In the genomic region with DNA sequence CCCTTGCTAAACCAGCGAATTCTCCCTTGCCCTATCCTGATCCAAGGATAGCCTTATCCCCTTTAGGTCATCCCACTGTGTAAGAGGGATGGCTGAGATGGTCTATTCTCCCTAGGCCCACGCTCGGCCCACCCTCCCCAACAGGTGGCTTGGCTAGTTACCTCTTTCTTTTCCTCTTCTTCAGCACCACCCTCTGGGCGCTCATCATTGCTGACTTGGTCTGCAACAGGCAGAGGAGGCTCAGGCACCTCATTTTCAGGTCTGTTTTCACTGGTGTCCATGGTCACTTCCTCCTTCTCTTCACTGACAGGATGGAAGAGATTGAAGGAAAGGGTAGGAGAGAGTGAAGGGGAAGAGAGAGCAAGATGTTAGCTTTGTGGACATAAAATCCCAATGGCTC, we compare ENCODE assay signal across 10 mouse cellular contexts. TPM values are rescaled to one million over a fixed set of nuclear protein-coding genes. Genes with fewer than 3 reads are reported as not detected.
DNase-seq lines count a peak whose midpoint lies in the region; ATAC-seq and TF ChIP-seq lines count a peak whose summit lies in the region.
"Had no signal": no experiment of that assay in that cellular context is flagged by ENCODE, and none has a peak within 500 bp of the region (broad histone marks: within the 10 kb centered on the region; RNA-seq: fewer than 3 reads in every experiment).

No protein-coding gene starts in this region.

- H3K4me1 ChIP-seq in heart, embryonic 10.5 days, result peaks cover 40% of the 10 kb centered on the region
- H3K4me1 ChIP-seq in E14TG2a.4 (replicated peaks; ENCODE audit: low read depth, low read length), result peaks cover 72% of the 10 kb centered on the region
- peaks cover 47% of the 10 kb centered on the region for H3K4me1 ChIP-seq in hindbrain, embryonic 10.5 days (replicated peaks)
- peaks cover 17% of the 10 kb centered on the region for H3K4me1 ChIP-seq in liver, postnatal 0 days (ENCODE audit: insufficient read depth)

- 76% methylated on average over 4 of the region's 4 CpGs for WGBS in heart, embryonic 10.5 days
- 76% methylated on average over 4 of the region's 4 CpGs for WGBS in hindbrain, embryonic 10.5 days
- 72% methylated on average over 4 of the region's 4 CpGs for WGBS in liver, postnatal 0 days (ENCODE audit: insufficient replicate concordance)

- TF ChIP-seq CTCF in E14TG2a.4 (conservative IDR thresholded peaks at IDR 0.05; ENCODE audit: low read length), result no peak
- TF ChIP-seq CTCF in liver, postnatal 0 days (IDR thresholded peaks at IDR 0.05; ENCODE audit: low read depth), result no peak

- no peaks in the 10 kb centered on the region for H3K9me3 ChIP-seq in heart, embryonic 10.5 days
- no peaks in the 10 kb centered on the region for H3K9me3 ChIP-seq in E14TG2a.4 (ENCODE audit: low read length)
- no peaks in the 10 kb centered on the region for H3K9me3 ChIP-seq in hindbrain, embryonic 10.5 days
- no peaks in the 10 kb centered on the region for H3K9me3 ChIP-seq in liver, postnatal 0 days (ENCODE audit: low read length)

- no peak overlapping the region for H3K9ac ChIP-seq in liver, postnatal 0 days (replicated peaks)

- intact Hi-C loops in heart, postnatal 36 days (cut with DNase I), result loop anchor here (1.0 to 5.0 kb wide), 3 partner anchors 19 to 50 kb away; partner anchors contain the start of genes 1700123O20Rik and Acin1

- TF ChIP-seq EP300 in liver, postnatal 0 days (IDR thresholded peaks at IDR 0.05; ENCODE audit: low read depth), result no peak

- ATAC-seq in liver, postnatal 0 days, result no peak

- DNase-seq in heart, embryonic 10.5 days (ENCODE audit: low spot score), result no peak
- DNase-seq in heart, postnatal 36 days, result no peak
- no peak for DNase-seq in hindbrain, embryonic 10.5 days (ENCODE audit: low spot score)
- no peak for DNase-seq in liver, postnatal 0 days
- no peak for DNase-seq in thymus, postnatal 36 days
- DNase-seq in spleen, postnatal 10 days (ENCODE audit: low spot score in 2 of 2), result no peak
- DNase-seq in gastrocnemius, adult 18-20 months (ENCODE audit: low spot score), result no peak

- peak overlapping the region; percentile 93; the same call in 1 of the 2 replicates for H3K27ac ChIP-seq in heart, embryonic 10.5 days
- H3K27ac ChIP-seq in hindbrain, embryonic 10.5 days, result peak overlapping the region; percentile 41; the same call in 1 of the 2 replicates
- H3K27ac ChIP-seq in liver, postnatal 0 days (ENCODE audit: low read depth), result peak overlapping the region; percentile 22; the same call in 1 of the 2 replicates

- H3K27me3 ChIP-seq in heart, embryonic 10.5 days (ENCODE audit: insufficient read depth, poor library complexity, severe bottlenecking), result no peaks in the 10 kb centered on the region
- no peaks in the 10 kb centered on the region for H3K27me3 ChIP-seq in E14TG2a.4 (ENCODE audit: insufficient read depth, low read length)
- no peaks in the 10 kb centered on the region for H3K27me3 ChIP-seq in hindbrain, embryonic 10.5 days (ENCODE audit: insufficient read depth, poor library complexity, severe bottlenecking)
- no peaks in the 10 kb centered on the region for H3K27me3 ChIP-seq in liver, postnatal 0 days (ENCODE audit: insufficient read depth, low read length)

- 0 out of 2 replicates have a peak overlapping the region, but pooled peaks have one; percentile 72 for H3K4me2 ChIP-seq in liver, postnatal 0 days (ENCODE audit: low read depth, low read length)

- peak overlapping the region; percentile 81; the same call in 1 of the 2 replicates for H3K4me3 ChIP-seq in heart, embryonic 10.5 days
- peak overlapping the region; percentile 93 for H3K4me3 ChIP-seq in E14TG2a.4 (replicated peaks; ENCODE audit: low read length)
- H3K4me3 ChIP-seq in hindbrain, embryonic 10.5 days, result peak overlapping the region; percentile 61; the same call in 1 of the 2 replicates
- no peak overlapping the region for H3K4me3 ChIP-seq in liver, postnatal 0 days (ENCODE audit: low read depth, low read length)

- peaks cover 69% of the 10 kb centered on the region for H3K36me3 ChIP-seq in heart, embryonic 10.5 days
- peaks cover 77% of the 10 kb centered on the region for H3K36me3 ChIP-seq in E14TG2a.4 (ENCODE audit: insufficient read depth, low read length)
- peaks cover 84% of the 10 kb centered on the region for H3K36me3 ChIP-seq in hindbrain, embryonic 10.5 days
- peaks cover 72% of the 10 kb centered on the region for H3K36me3 ChIP-seq in liver, postnatal 0 days (replicated peaks; ENCODE audit: insufficient read depth, low read length)

RNA-seq across cellular contexts. Expression of gene Cdh24, which starts 10.4 kb away (rescaled TPM):
- 2.5 and 4.4 TPM in 2 replicates for polyA plus RNA-seq in heart, embryonic 10.5 days (2016; fragmentation: Nextera tagmentation; extraction: Ambion mirVana)
- total RNA-seq in heart, postnatal 36 days (2021), result under 1 TPM; 0.27 to 0.44 TPM
- 4.5 and 7.1 TPM in 2 replicates for polyA plus RNA-seq in hindbrain, embryonic 10.5 days (2016; fragmentation: Nextera tagmentation; extraction: Ambion mirVana)
- 0.09 and 0.11 TPM in 2 replicates for polyA plus RNA-seq in liver, postnatal 0 days (2015; fragmentation: Nextera tagmentation; extraction: Ambion mirVana)
- total RNA-seq in gastrocnemius, adult 18-20 months (2021), result under 1 TPM; 0.07 to 0.11 TPM

RNA-seq across cellular contexts. Expression of gene Gm17606, which starts 10.8 kb away (rescaled TPM):
- not detected in 2 replicates for polyA plus RNA-seq in heart, embryonic 10.5 days (2016; fragmentation: Nextera tagmentation; extraction: Ambion mirVana)
- not detected for total RNA-seq in heart, postnatal 36 days (2021)
- not detected in 2 replicates for polyA plus RNA-seq in hindbrain, embryonic 10.5 days (2016; fragmentation: Nextera tagmentation; extraction: Ambion mirVana)
- polyA plus RNA-seq in liver, postnatal 0 days (2015; fragmentation: Nextera tagmentation; extraction: Ambion mirVana), result not detected in 2 replicates
- not detected for total RNA-seq in gastrocnemius, adult 18-20 months (2021)
- total RNA-seq: neutrophil, adult 5-6 weeks had no signal
- polyA plus RNA-seq: lung, postnatal 0 days had no signal

RNA-seq across cellular contexts. Expression of gene Psmb11, which starts 30.3 kb away (rescaled TPM):
- not detected in 2 replicates for polyA plus RNA-seq in heart, embryonic 10.5 days (2016; fragmentation: Nextera tagmentation; extraction: Ambion mirVana)
- total RNA-seq in heart, postnatal 36 days (2021), result not detected
- polyA plus RNA-seq in hindbrain, embryonic 10.5 days (2016; fragmentation: Nextera tagmentation; extraction: Ambion mirVana), result 0.04 and 0.16 TPM in 2 replicates
- not detected in 2 replicates for polyA plus RNA-seq in liver, postnatal 0 days (2015; fragmentation: Nextera tagmentation; extraction: Ambion mirVana)
- total RNA-seq in gastrocnemius, adult 18-20 months (2021), result not detected

RNA-seq across cellular contexts. Expression of gene Psmb5, which starts 33.7 kb away (rescaled TPM):
- 392 and 455 TPM in 2 replicates for polyA plus RNA-seq in heart, embryonic 10.5 days (2016; fragmentation: Nextera tagmentation; extraction: Ambion mirVana)
- 100 to 1,000 TPM; 185 to 191 TPM for total RNA-seq in heart, postnatal 36 days (2021)
- 500 and 517 TPM in 2 replicates for polyA plus RNA-seq in hindbrain, embryonic 10.5 days (2016; fragmentation: Nextera tagmentation; extraction: Ambion mirVana)
- polyA plus RNA-seq in liver, postnatal 0 days (2015; fragmentation: Nextera tagmentation; extraction: Ambion mirVana), result 148 and 157 TPM in 2 replicates
- total RNA-seq in gastrocnemius, adult 18-20 months (2021), result 100 to 1,000 TPM; 162 to 169 TPM

RNA-seq across cellular contexts. Expression of gene 1700123O20Rik, which starts 34.5 kb away (rescaled TPM):
- polyA plus RNA-seq in heart, embryonic 10.5 days (2016; fragmentation: Nextera tagmentation; extraction: Ambion mirVana), result 64.6 and 79.7 TPM in 2 replicates
- total RNA-seq in heart, postnatal 36 days (2021), result 10 to 100 TPM; 14.5 to 16.1 TPM
- 108 and 116 TPM in 2 replicates for polyA plus RNA-seq in hindbrain, embryonic 10.5 days (2016; fragmentation: Nextera tagmentation; extraction: Ambion mirVana)
- 50.9 and 53.3 TPM in 2 replicates for polyA plus RNA-seq in liver, postnatal 0 days (2015; fragmentation: Nextera tagmentation; extraction: Ambion mirVana)
- total RNA-seq in gastrocnemius, adult 18-20 months (2021), result 10 to 100 TPM in 1 of 2 experiments, 1 to 10 TPM in 1; 7.8 to 10.6 TPM

Comparison
In these comparisons a context has a peak if more than half of its experiments do, and no peak if none do; other contexts are left out.
1. H3K27ac ChIP-seq: peak in every context shown above with its lines; median percentile 93 in heart, embryonic 10.5 days; 41 in hindbrain, embryonic 10.5 days; 22 in liver, postnatal 0 days.